Mouse (Mus musculus) CH12.LX (cell line): Measurements from ENCODE around the gene Xpo6.

Experiments
- CTCF ChIP-seq, 2 experiments: IDR thresholded peaks in 1 of 2; conservative IDR thresholded peaks in 1 of 2; 2 replicates each; pipeline ENCODE4 v1.5.1; 2011 to 2012; ENCODE audit warnings: low read depth in 2 of 2, low read length in 2 of 2, improper control_type of control experiment in 1 of 2, inconsistent platforms in 1 of 2, mild to moderate bottlenecking in 1 of 2, moderate library complexity in 1 of 2
- TCF12 ChIP-seq: IDR thresholded peaks from 2 replicates; pipeline ENCODE4 v1.6.1; 2014; ENCODE audit warnings: low read depth, mild to moderate bottlenecking, inconsistent platforms, low read length, improper control_type of control experiment
- UBTF ChIP-seq: IDR thresholded peaks from 2 replicates; pipeline ENCODE4 v1.6.1; 2012; ENCODE audit warnings: low read depth, mild to moderate bottlenecking, inconsistent platforms, low read length, improper control_type of control experiment, moderate library complexity

- no peak for TF ChIP-seq TCF12
- no peak for TF ChIP-seq CTCF (conservative IDR thresholded peaks at IDR 0.05 in 1 of 2, IDR thresholded peaks at IDR 0.05 in 1 of 2; ENCODE audit: low read depth in 2 of 2, low read length in 2 of 2)
- TF ChIP-seq UBTF: no peak
These were observed 119.2 kb downstream of the Xpo6 start for GRCm38 (mm10) chr7:126080949-126081654.
